Mouse (Mus musculus): ENCODE measurements at regions not wholly inside any gene's neighbourhood (a gene's known extent, or its start where the extent isn't known, plus 50 kb on each side); places are given as distances from the start of the nearest gene placed in this dataset.

DNA sequence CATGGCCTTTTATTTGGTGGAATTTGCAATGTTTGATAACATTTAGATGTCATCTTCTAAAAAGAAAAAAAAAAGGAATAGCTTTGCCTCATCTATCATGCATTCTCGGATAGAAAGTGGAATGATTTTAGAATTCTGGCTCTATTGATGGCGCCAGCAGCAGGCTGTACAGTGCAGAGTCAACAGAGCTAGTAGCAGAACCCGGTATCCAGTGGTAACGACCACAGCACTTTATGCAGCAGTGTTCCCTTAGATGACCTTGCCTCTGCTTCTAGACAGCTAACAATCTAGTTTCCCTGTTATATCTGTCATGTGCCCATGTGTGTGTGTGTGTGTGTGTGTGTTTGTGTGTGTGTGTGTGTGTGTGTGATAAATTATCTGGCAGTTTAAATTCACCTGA, 129.2 kb upstream of the Speer2 start:
- H3K4me2 ChIP-seq (replicated peaks; ENCODE audit: low read depth, low read length), result no peak overlapping the region
- no peaks in the 10 kb centered on the region for H3K27me3 ChIP-seq (ENCODE audit: control insufficient read depth, insufficient read depth, low read length)
- ATAC-seq (ENCODE audit: low FRiP score, low TSS enrichment), result no peak
- 83% methylated on average over 4 of the region's 4 CpGs for WGBS
- no peaks in the 10 kb centered on the region for H3K36me3 ChIP-seq (ENCODE audit: control insufficient read depth, insufficient read depth, low read length)
- H3K9ac ChIP-seq (ENCODE audit: low read depth, low read length), result no peak overlapping the region
- H3K4me1 ChIP-seq (ENCODE audit: control insufficient read depth, insufficient read depth, low read length), result no peaks in the 10 kb centered on the region
- H3K4me3 ChIP-seq (ENCODE audit: low read length), result no peak overlapping the region
- H3K27ac ChIP-seq (ENCODE audit: low read depth, low read length), result no peak overlapping the region
- no peaks in the 10 kb centered on the region for H3K9me3 ChIP-seq (ENCODE audit: control insufficient read depth, low read length)

DNA sequence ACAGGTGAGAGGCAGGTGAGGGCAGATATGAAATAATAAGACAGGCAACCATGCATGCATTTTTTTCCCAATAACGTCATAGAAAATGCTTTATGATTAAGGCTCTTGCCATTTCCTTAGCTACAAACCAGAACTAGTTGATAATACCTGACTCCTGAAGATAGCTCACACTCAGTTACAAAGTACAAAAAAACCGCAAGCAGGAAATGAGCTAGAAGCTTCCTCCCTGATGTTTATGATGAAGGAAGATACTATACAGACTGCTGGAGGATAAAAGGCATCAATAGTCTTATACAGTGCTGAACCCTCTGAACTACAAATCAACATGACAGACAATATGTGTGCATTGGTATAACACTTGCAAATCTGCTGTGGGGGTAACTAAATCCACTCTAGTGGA, 143.3 kb upstream of the Speer2 start:
- ATAC-seq (ENCODE audit: low FRiP score, low TSS enrichment), result no peak
- 76% methylated on average over 2 of the region's 2 CpGs for WGBS

DNA sequence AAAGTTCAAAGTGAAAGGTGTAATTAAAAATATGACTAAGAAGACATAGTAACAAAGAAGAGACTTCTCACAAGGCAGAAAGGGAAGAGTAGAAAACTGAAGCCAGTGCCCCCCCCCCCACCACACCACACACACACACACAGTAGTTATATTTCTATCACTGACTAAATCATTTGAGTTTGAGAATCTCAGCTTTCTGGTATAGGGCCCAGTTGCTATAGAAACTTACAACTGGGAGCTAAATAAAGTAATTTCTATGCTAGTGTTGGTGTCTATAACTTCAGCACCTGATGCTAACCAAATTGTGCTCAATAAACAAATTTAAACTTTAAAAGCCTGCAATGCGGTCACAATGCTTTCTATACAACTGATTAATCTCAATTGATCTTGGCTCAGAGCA, 153.4 kb upstream of the Speer2 start:
- no peak overlapping the region for H3K27ac ChIP-seq (ENCODE audit: low read depth, low read length)
- WGBS, result 83% methylated on average over 1 of the region's 1 CpGs
- H3K9me3 ChIP-seq (ENCODE audit: control insufficient read depth, low read length), result no peaks in the 10 kb centered on the region
- H3K36me3 ChIP-seq (ENCODE audit: control insufficient read depth, insufficient read depth, low read length), result no peaks in the 10 kb centered on the region
- H3K4me3 ChIP-seq (ENCODE audit: low read length), result no peak overlapping the region
- ATAC-seq (ENCODE audit: low FRiP score, low TSS enrichment), result no peak
- H3K4me1 ChIP-seq (ENCODE audit: control insufficient read depth, insufficient read depth, low read length), result no peaks in the 10 kb centered on the region
- no peaks in the 10 kb centered on the region for H3K27me3 ChIP-seq (ENCODE audit: control insufficient read depth, insufficient read depth, low read length)
- H3K9ac ChIP-seq (ENCODE audit: low read depth, low read length), result no peak overlapping the region
- no peak overlapping the region for H3K4me2 ChIP-seq (replicated peaks; ENCODE audit: low read depth, low read length)

More for the DNA sequence above, 143.3 kb upstream of the Speer2 start:
- H3K4me1 ChIP-seq (ENCODE audit: control insufficient read depth, insufficient read depth, low read length), result no peaks in the 10 kb centered on the region
- H3K9me3 ChIP-seq (ENCODE audit: control insufficient read depth, low read length), result no peaks in the 10 kb centered on the region
- H3K36me3 ChIP-seq (ENCODE audit: control insufficient read depth, insufficient read depth, low read length), result no peaks in the 10 kb centered on the region
- H3K27ac ChIP-seq (ENCODE audit: low read depth, low read length), result no peak overlapping the region
- no peaks in the 10 kb centered on the region for H3K27me3 ChIP-seq (ENCODE audit: control insufficient read depth, insufficient read depth, low read length)
- no peak overlapping the region for H3K4me3 ChIP-seq (ENCODE audit: low read length)
- H3K9ac ChIP-seq (ENCODE audit: low read depth, low read length), result no peak overlapping the region
- H3K4me2 ChIP-seq (replicated peaks; ENCODE audit: low read depth, low read length), result no peak overlapping the region

GRCm38 (mm10) chr16:70019564-70019963, 156.0 kb upstream of the Speer2 start:
- no peak overlapping the region for H3K4me3 ChIP-seq (ENCODE audit: low read length)
- H3K4me2 ChIP-seq (replicated peaks; ENCODE audit: low read depth, low read length), result no peak overlapping the region
- no peak overlapping the region for H3K27ac ChIP-seq (ENCODE audit: low read depth, low read length)
- H3K27me3 ChIP-seq (ENCODE audit: control insufficient read depth, insufficient read depth, low read length), result no peaks in the 10 kb centered on the region
- H3K9me3 ChIP-seq (ENCODE audit: control insufficient read depth, low read length), result no peaks in the 10 kb centered on the region
- ATAC-seq (ENCODE audit: low FRiP score, low TSS enrichment), result no peak
- H3K9ac ChIP-seq (ENCODE audit: low read depth, low read length), result no peak overlapping the region
- H3K4me1 ChIP-seq (ENCODE audit: control insufficient read depth, insufficient read depth, low read length), result no peaks in the 10 kb centered on the region
- 95% methylated on average over 2 of the region's 2 CpGs for WGBS
- no peaks in the 10 kb centered on the region for H3K36me3 ChIP-seq (ENCODE audit: control insufficient read depth, insufficient read depth, low read length)

DNA sequence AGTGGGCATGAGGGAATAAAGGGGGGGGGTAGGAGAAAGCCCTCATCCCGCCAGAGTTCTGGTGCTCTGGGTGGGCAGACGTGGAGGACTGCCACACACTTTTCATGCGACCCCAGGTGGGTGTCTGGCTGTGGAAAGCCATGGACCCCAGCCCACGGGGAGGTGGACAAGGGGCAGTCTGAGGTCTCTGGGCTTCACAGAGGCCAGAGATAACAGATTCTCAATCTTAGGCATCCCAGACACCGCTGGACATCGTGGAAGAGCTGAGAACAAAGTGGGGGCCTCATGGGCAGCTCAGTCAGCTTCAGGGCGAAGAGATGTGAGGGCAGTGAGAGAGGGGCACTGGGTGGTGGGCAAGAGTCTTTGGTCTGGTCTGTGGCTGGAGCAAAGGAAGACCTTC, 157.9 kb upstream of the Speer2 start:
- no peaks in the 10 kb centered on the region for H3K4me1 ChIP-seq (ENCODE audit: control insufficient read depth, insufficient read depth, low read length)

DNA sequence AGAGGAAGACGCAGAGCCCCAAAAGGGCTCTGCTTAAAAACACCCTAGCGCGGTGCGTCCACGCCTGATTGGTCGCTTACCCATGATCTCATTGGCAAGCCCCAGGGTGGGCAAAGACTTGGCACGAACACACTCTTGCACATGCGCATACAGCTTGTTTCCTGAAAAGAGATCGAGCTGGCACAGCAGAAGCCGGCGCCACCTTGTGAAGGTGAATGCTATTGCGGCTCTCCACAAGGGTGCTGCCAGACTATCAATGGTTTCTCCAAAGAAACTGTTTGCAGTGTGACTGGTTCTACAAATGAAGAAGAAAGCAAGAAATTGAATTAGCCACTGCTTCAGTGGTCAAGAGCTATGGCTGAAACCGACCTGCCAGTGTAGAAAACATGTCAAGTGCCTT, 165.1 kb upstream of the Speer2 start:
- no peaks in the 10 kb centered on the region for H3K36me3 ChIP-seq (ENCODE audit: control insufficient read depth, insufficient read depth, low read length)
- no peak overlapping the region for H3K4me3 ChIP-seq (ENCODE audit: low read length)
- WGBS, result 83% methylated on average over 13 of the region's 13 CpGs
- H3K4me2 ChIP-seq (replicated peaks; ENCODE audit: low read depth, low read length), result no peak overlapping the region
- no peaks in the 10 kb centered on the region for H3K9me3 ChIP-seq (ENCODE audit: control insufficient read depth, low read length)
- ATAC-seq (ENCODE audit: low FRiP score, low TSS enrichment), result no peak
- no peaks in the 10 kb centered on the region for H3K27me3 ChIP-seq (ENCODE audit: control insufficient read depth, insufficient read depth, low read length)
- no peak overlapping the region for H3K27ac ChIP-seq (ENCODE audit: low read depth, low read length)
- H3K4me1 ChIP-seq (ENCODE audit: control insufficient read depth, insufficient read depth, low read length), result no peaks in the 10 kb centered on the region
- H3K9ac ChIP-seq (ENCODE audit: low read depth, low read length), result no peak overlapping the region

More for the DNA sequence above, 157.9 kb upstream of the Speer2 start:
- ATAC-seq (ENCODE audit: low FRiP score, low TSS enrichment), result no peak
- Histone ChIP-seq H3K4me3 (ENCODE audit: low read length) (no peak overlapping the region), H3K27ac (ENCODE audit: low read depth, low read length) (no peak overlapping the region), H3K9ac (ENCODE audit: low read depth, low read length) (no peak overlapping the region), H3K27me3 (ENCODE audit: control insufficient read depth, insufficient read depth, low read length) (no peaks in the 10 kb centered on the region), H3K36me3 (ENCODE audit: control insufficient read depth, insufficient read depth, low read length) (no peaks in the 10 kb centered on the region), H3K4me2 (replicated peaks; ENCODE audit: low read depth, low read length) (no peak overlapping the region), H3K9me3 (ENCODE audit: control insufficient read depth, low read length) (no peaks in the 10 kb centered on the region)
- 88% methylated on average over 7 of the region's 7 CpGs for WGBS

DNA sequence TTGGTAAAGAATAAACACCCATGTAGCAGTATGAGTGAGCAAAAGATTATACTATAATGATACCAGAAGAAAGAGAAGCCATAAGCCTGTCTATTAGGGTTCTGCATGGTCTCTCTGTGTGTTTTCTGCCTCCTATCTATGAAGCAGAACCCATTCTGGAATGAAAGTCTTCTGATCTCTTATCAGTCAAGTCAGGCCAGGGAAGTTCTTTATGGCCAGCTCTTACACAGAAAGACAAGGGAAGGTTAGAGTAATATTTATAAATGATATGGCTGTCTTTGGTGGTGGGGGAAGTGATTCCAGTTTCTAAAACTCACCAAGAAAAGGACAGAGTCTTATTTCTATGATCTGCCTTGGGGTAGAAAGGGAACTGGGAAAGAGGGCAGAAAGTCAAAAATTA, 182.0 kb upstream of the Speer2 start:
- no peaks in the 10 kb centered on the region for H3K36me3 ChIP-seq (ENCODE audit: control insufficient read depth, insufficient read depth, low read length)
- H3K9me3 ChIP-seq (ENCODE audit: control insufficient read depth, low read length), result no peaks in the 10 kb centered on the region
- no peak overlapping the region for H3K4me3 ChIP-seq (ENCODE audit: low read length)
- H3K4me2 ChIP-seq (replicated peaks; ENCODE audit: low read depth, low read length), result no peak overlapping the region
- H3K9ac ChIP-seq (ENCODE audit: low read depth, low read length), result no peak overlapping the region
- ATAC-seq (ENCODE audit: low FRiP score, low TSS enrichment), result no peak
- H3K4me1 ChIP-seq (ENCODE audit: control insufficient read depth, insufficient read depth, low read length), result no peaks in the 10 kb centered on the region
- H3K27ac ChIP-seq (ENCODE audit: low read depth, low read length), result no peak overlapping the region
- no peaks in the 10 kb centered on the region for H3K27me3 ChIP-seq (ENCODE audit: control insufficient read depth, insufficient read depth, low read length)

DNA sequence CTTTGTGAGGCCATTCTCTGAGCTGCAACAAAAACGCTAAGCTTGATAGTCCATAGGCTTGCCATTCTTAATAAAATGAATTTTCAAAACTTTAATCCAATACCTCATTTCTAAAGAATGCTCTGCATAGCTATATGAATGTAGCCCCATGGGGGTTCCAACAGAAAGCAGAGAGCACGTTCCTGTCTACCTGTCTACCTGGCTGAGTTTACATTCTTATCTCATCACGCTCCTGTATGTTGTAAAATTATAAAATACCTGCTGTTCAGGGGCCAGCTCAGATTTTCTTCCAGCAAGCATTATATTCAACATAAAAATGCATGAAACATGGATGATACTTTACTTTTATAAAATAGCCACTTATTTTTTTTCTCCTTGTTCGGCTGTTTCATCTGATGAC, 182.5 kb upstream of the Speer2 start:
- H3K9ac ChIP-seq (ENCODE audit: low read depth, low read length), result no peak overlapping the region
- H3K36me3 ChIP-seq (ENCODE audit: control insufficient read depth, insufficient read depth, low read length), result no peaks in the 10 kb centered on the region
- H3K9me3 ChIP-seq (ENCODE audit: control insufficient read depth, low read length), result no peaks in the 10 kb centered on the region
- no peak overlapping the region for H3K27ac ChIP-seq (ENCODE audit: low read depth, low read length)
- no peak for ATAC-seq (ENCODE audit: low FRiP score, low TSS enrichment)
- H3K27me3 ChIP-seq (ENCODE audit: control insufficient read depth, insufficient read depth, low read length), result no peaks in the 10 kb centered on the region
- 69% methylated on average over 4 of the region's 4 CpGs for WGBS
- no peaks in the 10 kb centered on the region for H3K4me1 ChIP-seq (ENCODE audit: control insufficient read depth, insufficient read depth, low read length)
- H3K4me2 ChIP-seq (replicated peaks; ENCODE audit: low read depth, low read length), result no peak overlapping the region
- H3K4me3 ChIP-seq (ENCODE audit: low read length), result no peak overlapping the region

DNA sequence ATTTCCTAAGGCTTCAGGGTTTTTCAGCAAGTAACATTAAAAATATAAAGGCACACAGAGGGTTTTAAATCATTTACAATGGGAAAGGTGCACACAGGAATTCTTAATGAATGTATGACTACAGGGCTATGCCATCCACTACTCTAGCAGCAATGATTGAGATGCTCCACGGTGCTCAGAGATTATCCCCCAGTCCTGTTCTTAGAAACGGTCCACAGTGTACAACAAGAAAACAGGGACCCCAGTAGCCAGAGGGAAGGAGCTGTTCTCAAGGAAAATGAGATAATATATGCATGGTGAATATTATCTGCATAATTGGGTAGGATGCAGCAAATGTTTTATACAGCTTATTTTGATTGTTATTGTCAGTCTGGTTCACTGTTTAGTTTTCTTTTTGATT, 186.3 kb upstream of the Speer2 start:
- H3K4me2 ChIP-seq (replicated peaks; ENCODE audit: low read depth, low read length), result no peak overlapping the region
- no peaks in the 10 kb centered on the region for H3K36me3 ChIP-seq (ENCODE audit: control insufficient read depth, insufficient read depth, low read length)
- no peak overlapping the region for H3K4me3 ChIP-seq (ENCODE audit: low read length)
- ATAC-seq (ENCODE audit: low FRiP score, low TSS enrichment), result no peak
- H3K27me3 ChIP-seq (ENCODE audit: control insufficient read depth, insufficient read depth, low read length), result no peaks in the 10 kb centered on the region
- H3K9ac ChIP-seq (ENCODE audit: low read depth, low read length), result no peak overlapping the region
- no peak overlapping the region for H3K27ac ChIP-seq (ENCODE audit: low read depth, low read length)
- H3K9me3 ChIP-seq (ENCODE audit: control insufficient read depth, low read length), result no peaks in the 10 kb centered on the region
- no peaks in the 10 kb centered on the region for H3K4me1 ChIP-seq (ENCODE audit: control insufficient read depth, insufficient read depth, low read length)
- WGBS, result 81% methylated on average over 2 of the region's 2 CpGs

GRCm38 (mm10) chr16:70071471-70071870, 207.9 kb upstream of the Speer2 start:
- Histone ChIP-seq H3K4me3 (ENCODE audit: low read length) (no peak overlapping the region), H3K9me3 (ENCODE audit: control insufficient read depth, low read length) (no peaks in the 10 kb centered on the region), H3K4me1 (ENCODE audit: control insufficient read depth, insufficient read depth, low read length) (no peaks in the 10 kb centered on the region), H3K4me2 (replicated peaks; ENCODE audit: low read depth, low read length) (no peak overlapping the region), H3K27ac (ENCODE audit: low read depth, low read length) (no peak overlapping the region), H3K36me3 (ENCODE audit: control insufficient read depth, insufficient read depth, low read length) (no peaks in the 10 kb centered on the region), H3K27me3 (ENCODE audit: control insufficient read depth, insufficient read depth, low read length) (no peaks in the 10 kb centered on the region), H3K9ac (ENCODE audit: low read depth, low read length) (no peak overlapping the region)
- 88% methylated on average over 4 of the region's 4 CpGs for WGBS
- ATAC-seq (ENCODE audit: low FRiP score, low TSS enrichment), result no peak
